Mouse (Mus musculus) cerebellum, adult 11-12 months (tissue): Measurements from ENCODE around the gene Adamts18.
"Not testable (repeated sequence)": the region's sequence is repeated elsewhere in the genome, so short reads cannot be mapped to it uniquely, and the experiment has no call there.

Experiments used
- DNase-seq: peaks from one replicate; pipeline ENCODE4 v3.0.0; 2022

Adamts18 gene

DNA sequence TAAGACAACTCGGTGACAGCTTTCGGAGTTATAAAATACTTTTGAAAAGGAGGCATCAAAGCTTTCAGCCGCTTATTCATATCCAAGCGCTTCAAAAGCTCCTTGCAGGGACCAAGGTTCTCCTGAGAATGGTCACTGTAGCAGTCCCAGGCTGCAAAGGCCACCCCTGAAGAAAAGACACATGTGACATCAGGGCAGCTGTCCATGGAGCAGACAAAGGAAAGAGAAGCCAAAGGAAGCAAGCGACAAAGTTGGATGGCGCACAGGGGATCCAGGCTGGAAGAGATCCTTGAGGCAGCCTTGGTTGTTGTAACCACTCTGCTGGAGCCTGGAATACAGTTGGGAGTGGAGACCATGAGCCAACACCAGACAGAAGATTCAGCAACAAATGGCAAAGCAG lies 10.3 kb downstream of the Adamts18 start:
- DNase-seq, result peak; percentile 27

DNA sequence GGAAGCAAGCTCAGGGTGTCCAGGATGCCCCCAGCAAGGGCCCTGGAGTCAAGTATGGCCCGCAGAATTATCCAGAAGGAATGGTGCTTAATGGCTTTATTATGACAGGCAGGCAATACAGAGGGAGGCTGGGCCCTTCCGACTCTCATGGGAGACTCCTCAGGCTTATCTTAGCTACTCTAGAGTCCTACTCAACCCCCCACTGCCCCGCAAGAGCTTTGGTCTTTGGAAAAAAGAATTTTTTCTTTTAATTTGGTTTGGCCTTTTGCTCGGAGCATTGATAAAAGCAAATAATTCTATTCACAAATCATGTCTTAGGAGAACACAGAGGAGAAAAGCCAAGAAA lies 11.0 kb downstream of the Adamts18 start:
- no peak for DNase-seq

DNA sequence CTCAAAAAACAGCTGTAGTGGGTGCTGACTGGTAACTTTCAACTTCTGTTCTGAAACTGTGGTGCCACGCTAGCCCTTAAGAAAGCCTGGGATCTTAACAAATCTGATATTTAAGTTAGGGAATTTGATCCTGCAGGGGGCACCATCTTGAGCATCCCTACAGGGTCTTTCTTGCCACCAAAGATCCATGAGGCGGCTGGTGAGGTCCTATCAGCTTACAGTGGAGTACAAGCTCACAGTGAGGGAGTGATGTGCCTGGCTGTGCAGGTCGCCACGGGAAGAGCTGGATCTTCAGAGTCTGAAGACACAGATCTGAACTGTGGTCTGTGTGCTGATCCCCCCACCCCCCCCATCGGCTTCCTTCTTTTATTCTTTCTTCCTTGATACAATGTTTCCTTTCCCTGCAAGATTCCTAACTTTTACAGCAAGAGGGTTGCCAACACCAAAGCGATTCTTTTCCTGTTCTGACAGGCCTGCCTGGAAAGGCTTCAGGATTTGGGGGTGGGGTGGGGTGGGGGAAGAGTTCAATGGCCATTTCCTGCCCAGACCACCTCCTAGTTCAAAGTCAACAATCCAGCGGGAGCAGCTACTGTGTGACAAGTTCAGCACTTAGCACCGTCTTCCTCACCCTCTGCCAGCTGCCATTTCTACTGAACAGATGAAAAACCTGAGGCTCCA lies 11.5 kb downstream of the Adamts18 start:
- no peak for DNase-seq

DNA sequence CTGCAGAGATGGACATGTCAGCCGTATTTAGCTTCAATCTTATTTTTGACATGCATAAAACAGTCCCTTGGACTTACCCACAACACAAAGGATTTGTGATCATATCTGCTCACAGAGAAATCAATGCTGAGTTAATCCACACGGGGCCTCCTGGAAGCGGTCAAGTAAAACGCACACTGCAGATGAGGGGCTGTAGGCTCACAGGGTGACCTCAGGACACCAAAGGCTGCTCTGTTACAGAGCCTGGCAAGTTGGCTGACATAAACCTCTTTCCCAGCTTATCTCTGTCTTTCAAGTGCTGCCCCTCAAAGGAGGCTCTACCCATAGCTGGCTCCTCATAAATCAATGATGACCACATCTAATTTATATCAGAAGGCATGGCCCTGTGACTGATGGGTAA lies 14.9 kb downstream of the Adamts18 start:
- no peak for DNase-seq

DNA sequence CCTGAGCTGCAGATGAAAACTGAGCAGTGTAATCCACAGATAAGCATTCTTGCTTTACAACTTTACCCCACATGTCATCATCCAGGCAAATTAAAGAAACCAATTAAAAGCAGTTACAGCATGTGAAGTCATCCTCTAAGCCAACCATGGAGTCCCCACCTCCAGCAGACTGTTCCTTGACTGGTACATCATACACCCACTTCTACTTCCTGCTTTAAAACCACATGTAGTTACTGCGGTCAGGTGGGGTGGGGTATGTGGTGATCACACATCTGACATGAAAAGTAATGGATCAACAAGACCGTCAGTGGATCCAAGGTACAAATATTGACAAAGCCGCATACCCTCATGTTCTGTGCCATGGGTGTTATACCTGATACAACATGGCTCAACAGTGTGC lies 21.3 kb downstream of the Adamts18 start:
- no peak for DNase-seq

DNA sequence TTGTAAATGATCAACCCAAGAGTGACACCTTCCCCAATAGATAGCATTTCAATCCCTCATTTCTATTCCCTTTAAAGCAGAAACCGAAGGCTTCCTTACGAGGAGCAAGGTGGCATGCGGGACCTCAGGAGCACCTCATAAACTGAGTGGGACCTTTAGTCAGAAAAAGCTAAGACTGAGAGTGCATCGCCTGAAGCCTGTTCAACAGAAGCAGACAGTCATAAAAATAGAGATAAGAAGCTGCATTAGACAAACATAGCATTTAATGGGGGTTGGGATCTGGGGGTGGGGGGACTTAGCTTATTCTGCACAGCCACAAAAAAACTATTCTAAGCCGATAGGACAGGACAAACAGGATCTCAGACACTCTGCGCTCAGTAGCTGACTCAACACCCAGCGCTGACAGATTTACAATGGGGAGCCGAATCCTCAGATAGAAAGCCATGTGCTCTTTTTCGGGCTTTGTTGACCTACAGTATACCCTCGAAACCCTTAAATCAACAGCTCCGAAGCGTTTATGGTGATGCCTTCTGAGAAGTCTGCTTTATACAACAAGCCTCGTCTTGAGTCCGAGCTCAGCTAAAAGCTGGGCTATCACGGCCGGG lies 27.5 kb downstream of the Adamts18 start:
- no peak for DNase-seq

DNA sequence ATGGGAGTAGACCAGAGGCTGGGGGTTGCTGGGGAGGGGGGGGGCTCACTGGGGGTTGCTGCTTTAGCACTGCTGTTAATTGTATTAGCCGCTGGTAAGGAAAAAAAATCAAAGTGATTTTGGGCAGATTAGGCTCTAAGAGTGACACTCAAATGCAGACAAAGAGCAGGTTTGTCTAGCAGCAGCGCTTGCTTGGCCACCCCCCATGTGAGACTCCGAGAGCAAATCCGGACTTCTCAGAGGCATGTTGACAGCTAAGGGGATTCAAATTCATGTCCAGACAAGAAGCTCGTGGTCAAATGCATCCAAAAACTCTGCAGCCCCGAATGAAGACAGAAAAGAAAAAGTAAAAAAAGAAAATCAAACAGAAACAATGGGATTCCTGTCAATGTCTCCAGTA lies 34.6 kb downstream of the Adamts18 start:
- no peak for DNase-seq

DNA sequence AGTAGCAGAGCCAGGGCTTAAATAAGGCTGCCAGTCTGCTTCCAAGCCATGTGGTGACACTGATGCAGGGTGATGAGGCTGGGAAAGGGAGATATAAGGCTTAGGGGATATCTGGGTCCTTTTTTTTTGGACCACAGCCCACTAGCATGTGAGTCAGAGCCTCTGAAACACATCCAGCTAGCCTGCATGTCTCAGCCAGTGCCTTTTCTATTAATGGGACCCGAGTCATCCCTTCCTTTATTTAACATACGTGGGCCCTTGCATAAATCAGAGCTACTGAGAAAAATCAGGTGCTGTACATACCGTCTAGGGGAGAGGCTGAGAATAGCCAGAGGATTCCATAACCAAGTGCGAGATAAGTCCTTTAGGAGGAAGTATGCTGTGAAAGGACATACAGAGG lies 37.0 kb downstream of the Adamts18 start:
- no peak for DNase-seq

DNA sequence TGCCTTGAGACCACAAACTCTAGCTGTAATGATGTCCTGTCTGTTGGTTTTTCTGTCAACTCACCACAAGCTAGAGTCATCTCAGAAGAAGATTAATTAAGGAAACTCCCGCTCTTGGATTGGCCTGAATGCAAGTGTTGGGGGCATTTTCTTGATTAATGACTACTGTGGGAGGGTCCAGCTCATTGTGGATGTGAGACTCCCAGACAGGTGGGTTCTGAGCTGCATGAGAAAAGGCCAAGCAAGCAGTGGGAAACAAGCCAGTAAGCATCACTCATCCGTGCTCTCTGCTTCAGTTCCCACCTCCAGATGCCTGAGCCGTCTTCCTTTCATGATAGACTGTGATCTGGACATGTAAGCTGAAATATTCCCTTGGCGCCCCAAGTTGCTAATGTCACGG lies 38.6 kb downstream of the Adamts18 start:
- DNase-seq, result no peak

DNA sequence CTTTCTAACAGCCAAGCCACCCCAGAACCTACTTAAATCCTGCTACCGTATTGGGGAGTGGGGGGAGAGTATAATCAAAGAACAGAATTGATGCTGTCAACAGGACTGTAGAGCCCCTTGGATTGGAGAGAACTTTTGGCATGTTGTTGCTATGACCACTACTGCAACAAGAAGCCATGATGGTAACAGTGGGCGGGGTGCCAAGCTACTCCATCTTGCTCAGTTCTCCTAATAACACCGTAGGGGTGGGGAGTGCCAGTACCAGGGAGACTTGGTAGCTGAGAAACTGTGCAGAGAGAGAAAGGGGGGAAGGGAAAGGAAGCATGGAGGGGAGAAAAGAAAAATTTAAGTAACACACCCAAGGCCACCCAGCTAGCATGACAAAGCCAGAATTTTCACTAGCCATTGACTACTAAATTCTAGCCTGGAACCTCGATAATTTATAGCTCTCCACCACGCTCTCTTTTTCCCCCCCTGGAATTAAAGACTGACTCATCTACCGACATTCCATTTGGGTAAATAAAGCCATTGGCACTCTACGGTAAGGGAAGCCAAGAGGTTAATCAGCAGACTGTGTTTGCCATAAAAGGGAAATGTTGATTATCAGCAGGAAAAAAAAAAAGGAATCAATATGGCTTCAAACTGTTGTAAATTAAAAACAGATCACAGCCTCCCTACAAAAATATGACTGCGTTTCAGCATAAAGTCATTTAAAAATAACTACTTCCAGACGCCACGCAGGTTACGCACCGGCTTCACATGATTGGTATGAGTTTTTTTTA lies 44.5 kb downstream of the Adamts18 start:
- no peak for DNase-seq

DNA sequence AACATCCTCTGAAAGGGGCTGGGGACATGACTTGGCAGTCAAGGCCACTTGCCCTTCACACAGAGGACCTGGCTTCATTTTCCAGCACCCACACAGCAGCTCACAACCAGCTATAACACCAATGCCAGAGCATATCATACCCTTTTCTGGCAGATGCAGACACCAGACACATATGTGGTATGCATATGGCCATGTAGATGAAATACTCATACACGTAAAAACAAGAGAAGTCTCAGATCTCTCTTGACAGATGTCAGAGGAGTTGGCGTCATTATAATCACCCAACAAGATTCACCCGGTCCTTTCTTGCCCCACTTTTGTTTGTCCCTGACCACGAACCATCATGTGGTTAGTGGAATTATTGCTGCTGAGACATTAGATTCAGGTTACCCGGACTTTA lies 47.0 kb downstream of the Adamts18 start:
- DNase-seq, result no peak

DNA sequence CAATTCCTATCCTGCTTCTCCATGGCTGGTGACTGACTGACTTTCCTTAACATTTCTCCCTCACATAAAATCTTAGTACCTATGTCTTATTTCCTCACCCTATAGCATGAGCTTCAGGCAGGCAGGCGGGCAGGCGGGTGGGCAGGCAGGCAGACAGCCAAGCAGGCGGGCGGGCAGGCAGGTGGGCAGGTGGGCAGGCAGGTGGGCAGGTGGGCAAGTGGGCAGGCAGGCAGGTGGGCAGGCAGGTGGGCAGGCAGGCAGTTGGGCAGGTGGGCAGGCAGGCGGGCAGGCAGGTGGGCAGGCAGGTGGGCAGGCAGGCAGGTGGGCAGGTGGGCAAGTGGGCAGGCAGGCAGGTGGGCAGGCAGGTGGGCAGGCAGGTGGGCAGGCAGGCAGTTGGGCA lies 48.0 kb downstream of the Adamts18 start:
- DNase-seq, result not testable (repeated sequence)

DNA sequence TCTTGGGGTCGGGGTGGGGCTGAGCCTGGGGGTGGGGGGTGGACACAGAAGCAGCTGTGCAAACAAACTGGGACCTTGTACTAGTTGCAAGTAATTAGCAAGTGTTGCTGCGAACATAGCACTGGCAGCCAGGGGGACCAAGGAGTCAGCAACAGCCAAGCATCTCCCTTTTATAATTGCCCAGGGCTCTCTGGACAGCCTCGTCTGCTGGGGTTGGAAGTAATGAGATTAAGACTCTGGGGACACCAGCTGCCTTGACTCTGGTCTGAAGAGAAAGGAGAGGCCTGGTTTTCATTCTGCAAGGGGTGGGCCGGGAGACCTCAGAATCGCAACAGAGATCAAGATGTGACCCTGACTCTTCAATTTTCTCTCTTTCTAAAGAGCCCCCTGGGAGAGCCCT lies 49.0 kb downstream of the Adamts18 start:
- DNase-seq, result no peak

DNA sequence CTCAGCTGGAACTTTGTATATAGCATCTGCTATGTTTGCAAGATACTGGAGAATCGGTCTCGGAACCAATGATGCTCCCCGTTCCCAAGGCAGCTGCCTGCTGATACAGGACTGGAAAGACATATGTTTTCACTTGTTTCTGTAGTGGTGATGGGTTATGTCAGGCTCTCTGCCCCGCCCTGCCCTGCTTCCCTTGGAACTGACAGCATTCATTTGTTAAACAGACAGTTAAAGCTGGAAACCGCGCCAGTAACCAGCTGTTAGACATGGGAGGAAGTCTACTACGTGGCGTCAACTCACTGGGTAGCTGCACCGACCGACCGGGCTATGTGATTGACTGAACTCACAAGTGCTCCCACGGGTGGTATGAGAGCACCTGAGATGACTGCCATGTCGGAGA lies 56.7 kb downstream of the Adamts18 start:
- no peak for DNase-seq

DNA sequence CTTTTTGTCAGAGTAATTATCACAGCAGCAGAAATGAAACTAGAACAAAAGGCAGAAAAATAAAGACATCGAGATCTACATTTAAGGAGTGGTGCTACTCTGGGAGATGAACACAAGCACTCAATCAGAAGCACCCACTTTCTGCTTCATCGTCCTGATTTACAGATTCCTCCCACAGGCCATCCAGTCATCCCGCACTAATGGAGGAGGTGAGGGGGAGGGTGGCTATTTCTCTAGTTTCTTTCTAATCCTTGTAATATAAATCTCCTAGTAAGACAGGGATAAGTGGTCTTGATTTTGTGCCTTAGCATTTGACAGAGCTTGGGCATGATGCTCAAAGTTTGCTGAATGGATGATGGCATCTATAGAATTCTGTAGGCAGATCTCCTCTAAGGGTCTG lies 57.5 kb downstream of the Adamts18 start:
- no peak for DNase-seq

DNA sequence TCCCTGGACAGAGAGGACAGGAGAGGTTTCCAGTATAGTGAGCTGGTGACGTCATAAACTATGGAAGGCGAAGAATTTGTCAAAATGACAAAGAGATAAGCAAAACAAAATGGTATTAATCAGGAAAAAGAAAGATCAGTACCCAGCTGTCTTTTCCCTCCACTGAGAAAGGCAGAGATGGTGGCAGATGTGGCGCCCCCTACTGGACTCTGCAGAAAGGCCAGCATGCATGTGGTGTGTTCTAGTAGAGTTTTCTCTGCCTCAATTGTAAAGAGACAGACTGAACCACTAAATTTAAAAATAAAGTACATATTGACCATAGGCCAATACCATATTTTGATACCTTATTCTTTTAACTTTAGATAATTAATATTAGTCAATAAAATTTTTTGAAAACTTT lies 64.8 kb downstream of the Adamts18 start:
- DNase-seq, result no peak

DNA sequence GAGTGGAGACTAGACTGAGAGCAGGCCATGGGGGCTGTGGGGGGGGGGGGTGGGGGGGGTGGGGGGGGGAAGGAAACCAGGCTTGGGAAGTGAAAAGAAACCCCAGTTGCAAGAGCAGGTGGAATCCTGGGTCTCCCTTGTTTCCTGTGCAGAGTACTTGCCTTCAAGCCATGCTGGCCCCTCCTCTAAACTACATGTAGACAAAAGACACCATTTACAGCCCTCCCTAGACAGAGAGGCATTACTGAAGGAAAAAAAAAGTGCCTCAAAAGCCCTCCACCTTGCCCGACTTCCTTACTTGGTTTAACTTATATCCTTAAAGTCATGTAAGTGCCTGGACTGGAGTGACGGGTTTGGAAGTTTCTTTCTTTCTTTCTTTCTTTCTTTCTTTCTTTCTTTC lies 67.0 kb downstream of the Adamts18 start:
- DNase-seq, result no peak

DNA sequence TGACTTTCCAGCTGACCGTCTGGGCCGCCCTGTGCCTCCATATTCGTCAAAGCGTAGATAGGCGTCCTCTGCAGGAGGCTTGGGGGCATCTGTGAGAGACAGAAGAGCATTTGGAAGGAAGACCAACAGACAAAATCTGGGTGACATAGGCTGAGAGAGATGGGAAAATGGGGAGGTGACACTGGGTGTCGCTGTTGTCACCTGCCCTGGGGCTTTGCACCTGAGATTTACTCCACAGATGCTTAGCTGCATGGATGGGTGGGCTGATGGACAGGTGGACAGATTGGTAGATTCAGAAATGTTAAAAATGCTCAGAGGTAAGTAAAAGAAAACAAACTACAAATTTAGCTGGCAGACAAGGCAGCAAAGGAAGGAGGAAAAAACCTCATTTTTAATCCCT lies 73.2 kb downstream of the Adamts18 start:
- DNase-seq, result peak; percentile 27

DNA sequence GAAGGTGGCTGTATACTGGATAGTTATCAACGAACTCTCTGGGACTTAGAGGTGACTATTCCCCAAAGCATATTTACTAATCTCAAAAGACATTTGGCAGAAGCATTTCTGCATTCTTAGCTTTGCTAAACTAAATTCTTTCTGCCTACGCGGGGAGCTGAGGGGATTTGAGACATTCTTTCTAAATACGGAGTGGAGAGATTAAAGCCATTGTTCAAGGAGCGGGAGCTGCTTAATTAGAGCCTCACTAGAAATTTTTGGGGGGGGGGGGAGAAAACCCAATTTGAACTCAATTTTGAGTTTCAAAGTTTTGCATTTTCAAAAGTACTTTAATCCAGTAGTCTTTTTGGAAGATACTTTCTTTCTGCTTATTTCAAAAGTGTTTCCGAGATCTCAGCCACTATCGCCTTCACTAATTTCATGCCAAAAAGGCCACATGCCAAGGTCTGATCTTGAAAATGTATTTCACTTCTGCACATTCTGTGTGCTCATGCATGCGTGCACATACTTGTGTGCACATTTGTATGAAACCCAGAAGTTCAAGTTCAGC lies 79.6 kb downstream of the Adamts18 start:
- no peak for DNase-seq

DNA sequence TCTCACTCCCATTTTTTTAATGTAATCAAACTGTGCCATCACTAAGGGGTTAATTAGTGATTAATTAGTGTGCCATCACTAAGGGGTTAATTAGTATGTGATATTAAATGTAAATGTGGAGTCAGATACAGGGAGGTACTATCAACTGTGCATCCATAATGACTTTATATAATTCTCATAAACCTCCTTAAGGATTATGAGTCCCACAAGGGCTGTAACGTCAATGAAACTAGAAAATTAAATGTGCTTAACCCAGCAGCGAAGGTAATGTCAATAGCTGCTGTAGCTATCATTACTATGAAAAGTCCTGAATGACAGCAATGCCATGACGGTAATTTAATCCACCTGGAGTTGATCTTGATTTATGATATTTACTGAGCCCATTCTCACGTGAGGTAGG lies 83.4 kb downstream of the Adamts18 start:
- no peak for DNase-seq

DNA sequence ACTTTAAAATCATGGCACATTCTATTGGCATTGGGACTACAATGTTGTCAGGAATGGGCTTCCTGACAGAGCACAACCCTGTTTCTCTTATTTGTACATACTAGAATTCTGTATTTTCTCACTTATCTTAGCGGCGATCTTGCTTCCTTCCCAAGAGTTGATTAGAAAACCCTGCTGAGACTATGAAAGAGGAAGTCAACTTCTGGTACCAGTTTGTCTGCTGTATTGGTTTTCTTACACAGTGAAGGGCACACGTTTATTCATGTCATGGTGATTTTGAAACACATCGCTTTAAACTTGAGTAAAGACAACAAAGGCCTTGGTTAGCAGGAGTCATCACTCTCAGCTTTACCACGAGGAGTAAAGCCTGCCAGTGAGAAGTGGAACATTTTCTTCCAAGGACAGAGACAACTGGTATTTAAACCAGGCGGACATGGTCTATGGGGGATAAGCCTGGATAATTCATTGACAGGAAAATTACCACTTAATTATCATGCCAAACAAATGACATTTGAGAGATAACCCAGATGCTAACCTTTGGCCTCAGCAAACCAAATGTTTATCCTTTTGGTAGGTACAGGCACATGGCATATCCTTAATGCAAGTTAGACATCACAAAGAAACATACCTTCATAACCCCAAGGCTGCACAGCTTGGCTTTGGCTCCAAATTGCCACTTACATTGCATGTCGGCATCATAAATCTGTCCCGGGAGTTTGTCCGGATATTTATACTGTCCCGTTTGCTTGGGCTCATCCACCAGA lies 84.8 kb downstream of the Adamts18 start:
- no peak for DNase-seq

DNA sequence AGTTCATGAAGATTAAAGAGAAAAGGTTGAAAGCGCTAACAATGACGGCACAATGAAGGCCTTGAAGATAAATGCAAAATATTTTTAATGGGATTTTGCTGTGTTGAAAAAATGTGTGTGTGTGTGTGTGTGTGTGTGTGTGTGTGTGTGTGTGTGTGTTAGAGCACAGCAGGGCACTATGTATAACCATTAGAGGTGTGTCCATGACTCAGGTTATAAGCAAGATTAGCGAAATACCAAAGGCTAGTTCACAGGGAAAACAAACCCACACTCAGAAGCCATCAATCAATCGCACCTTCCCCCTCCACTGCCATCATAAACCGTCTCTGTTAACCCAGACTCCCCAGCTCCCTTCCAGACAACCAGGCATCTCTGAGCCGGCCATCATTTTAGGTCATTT lies 86.4 kb downstream of the Adamts18 start:
- DNase-seq, result no peak

DNA sequence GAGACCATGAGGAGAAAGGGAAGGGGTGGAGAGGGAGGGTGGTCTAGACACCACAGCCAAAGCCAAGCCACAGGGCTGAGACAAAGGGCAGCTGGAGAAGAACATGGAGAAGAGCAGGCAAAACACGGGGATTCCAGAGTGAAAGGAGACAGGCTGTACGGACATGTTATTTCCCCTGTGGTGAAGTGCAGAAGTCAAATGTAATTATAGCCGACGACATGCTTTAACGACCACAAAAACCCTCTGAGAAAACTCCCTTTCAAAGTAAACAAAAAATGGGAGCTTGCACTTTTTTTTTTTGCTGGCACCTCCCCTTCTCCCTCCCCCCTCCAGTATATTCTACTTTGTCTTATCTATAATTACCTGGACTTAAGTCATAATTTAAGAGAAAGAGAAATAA lies 92.7 kb downstream of the Adamts18 start:
- DNase-seq, result no peak
